Mouse (Mus musculus) ovary, postnatal 10 days (tissue): ENCODE measurements at regions not wholly inside any gene's neighbourhood (a gene's known extent, or its start where the extent isn't known, plus 50 kb on each side); places are given as distances from the start of the nearest gene placed in this dataset.

Experiments used
- DNase-seq: peaks from one replicate; pipeline ENCODE4 v3.0.0; 2022; ENCODE audit warnings: low spot score

- no peak for DNase-seq
Measured at GRCm38 (mm10) chr1:51697265-51698192, 218.3 kb downstream of the Myo1b start.

- DNase-seq: no peak
Measured at GRCm38 (mm10) chr1:51696471-51696870, 218.2 kb upstream of the Nabp1 start.

GRCm38 (mm10) chr1:51690878-51691277 lies 212.7 kb upstream of the Nabp1 start:
- DNase-seq: no peak

- no peak for DNase-seq
Measured at GRCm38 (mm10) chr1:51689461-51690223, 211.4 kb upstream of the Nabp1 start.

- no peak for DNase-seq
Measured at GRCm38 (mm10) chr1:51688946-51689345, 210.7 kb upstream of the Nabp1 start.

GRCm38 (mm10) chr1:51688224-51688545 lies 210.0 kb upstream of the Nabp1 start:
- no peak for DNase-seq

- DNase-seq: no peak
Measured at GRCm38 (mm10) chr1:51687484-51688223, 209.4 kb upstream of the Nabp1 start.

- no peak for DNase-seq
Measured at GRCm38 (mm10) chr1:51686759-51687158, 208.5 kb upstream of the Nabp1 start.

- DNase-seq: no peak
Measured at GRCm38 (mm10) chr1:51682273-51682672, 204.0 kb upstream of the Nabp1 start.

- no peak for DNase-seq
Measured at GRCm38 (mm10) chr1:51681872-51682271, 203.6 kb upstream of the Nabp1 start.

- DNase-seq: no peak
Measured at GRCm38 (mm10) chr1:51680725-51681124, 202.5 kb upstream of the Nabp1 start.

- no peak for DNase-seq
Measured at GRCm38 (mm10) chr1:51678290-51678928, 200.2 kb upstream of the Nabp1 start.

- DNase-seq: no peak
Measured at GRCm38 (mm10) chr1:51677802-51678201, 199.6 kb upstream of the Nabp1 start.

- DNase-seq: no peak
Measured at GRCm38 (mm10) chr1:51671691-51672090, 193.5 kb upstream of the Nabp1 start.

- DNase-seq: no peak
Measured at GRCm38 (mm10) chr1:51671287-51671686, 193.1 kb upstream of the Nabp1 start.

GRCm38 (mm10) chr1:51670009-51670408 lies 191.8 kb upstream of the Nabp1 start:
- no peak for DNase-seq

GRCm38 (mm10) chr1:51668881-51669280 lies 190.7 kb upstream of the Nabp1 start:
- no peak for DNase-seq

GRCm38 (mm10) chr1:51660531-51660930 lies 182.3 kb upstream of the Nabp1 start:
- DNase-seq: no peak

GRCm38 (mm10) chr1:51657203-51657602 lies 179.0 kb upstream of the Nabp1 start:
- no peak for DNase-seq

- DNase-seq: no peak
Measured at GRCm38 (mm10) chr1:51650653-51650995, 172.4 kb upstream of the Nabp1 start.

- no peak for DNase-seq
Measured at GRCm38 (mm10) chr1:51649963-51650652, 171.9 kb upstream of the Nabp1 start.

- DNase-seq: no peak
Measured at GRCm38 (mm10) chr1:51647955-51648354, 169.7 kb upstream of the Nabp1 start.
